18 mouse cellular contexts compared by ENCODE assay signal in genomic region chr11:7065876-7066275, GRCm38 (mm10). TPM values are rescaled to one million over a fixed set of nuclear protein-coding genes. Genes with fewer than 3 reads are reported as not detected.
DNase-seq lines count a peak whose midpoint lies in the region; ATAC-seq and TF ChIP-seq lines count a peak whose summit lies in the region.
"Had no signal": no experiment of that assay in that cellular context is flagged by ENCODE, and none has a peak within 500 bp of the region (broad histone marks: within the 10 kb centered on the region; RNA-seq: fewer than 3 reads in every experiment).

No protein-coding gene starts in this region.

- TF ChIP-seq CTCF in layer of hippocampus, adult 2 months (conservative IDR thresholded peaks at IDR 0.05), result no peak

- H3K4me2 ChIP-seq in hindbrain, embryonic 14.5 days (replicated peaks), result peak overlapping the region; percentile 77
- peak overlapping the region; percentile 85 for H3K4me2 ChIP-seq in neural tube, embryonic 13.5 days
- no peak overlapping the region for H3K4me2 ChIP-seq in kidney, embryonic 15.5 days

- 41% methylated on average over 5 of the region's 5 CpGs for WGBS in hindbrain, embryonic 14.5 days
- WGBS in neural tube, embryonic 13.5 days, result 55% methylated on average over 5 of the region's 5 CpGs
- 48% methylated on average over 5 of the region's 5 CpGs for WGBS in kidney, embryonic 15.5 days

- H3K9ac ChIP-seq in hindbrain, embryonic 14.5 days, result peak overlapping the region; percentile 37; the same call in 1 of the 2 replicates
- H3K9ac ChIP-seq in neural tube, embryonic 13.5 days, result peak overlapping the region; percentile 80
- no peak overlapping the region for H3K9ac ChIP-seq in kidney, embryonic 15.5 days
- H3K9ac ChIP-seq: liver, postnatal 0 days had no signal

- H3K4me1 ChIP-seq in hindbrain, embryonic 14.5 days (replicated peaks; ENCODE audit: control insufficient read depth, insufficient read depth, low read length), result peaks cover 33% of the 10 kb centered on the region
- H3K4me1 ChIP-seq in neural tube, embryonic 13.5 days (replicated peaks), result peaks cover 40% of the 10 kb centered on the region
- peaks cover 27% of the 10 kb centered on the region for H3K4me1 ChIP-seq in kidney, embryonic 15.5 days

- H3K4me3 ChIP-seq in layer of hippocampus, adult 2 months, result peak overlapping the region; percentile 87
- H3K4me3 ChIP-seq in hindbrain, embryonic 14.5 days (replicated peaks; ENCODE audit: low read length), result peak overlapping the region; percentile 64
- H3K4me3 ChIP-seq in neural tube, embryonic 13.5 days, result peak overlapping the region; percentile 67
- no peak overlapping the region for H3K4me3 ChIP-seq in kidney, embryonic 15.5 days (replicated peaks)

- DNase-seq in cerebellum, adult 8-10 months, result peak; percentile 52
- no peak for DNase-seq in cerebellum, postnatal 36 days
- no peak for DNase-seq in layer of hippocampus, adult 2 months (ENCODE audit: low spot score in 2 of 2)
- DNase-seq in layer of hippocampus, postnatal 10 days (ENCODE audit: low spot score in 2 of 2), result no peak
- DNase-seq in hindbrain, embryonic 14.5 days (ENCODE audit: low spot score), result no peak
- DNase-seq in right cerebral cortex, adult 2 months (ENCODE audit: low spot score in 2 of 2), result no peak
- DNase-seq: adrenal gland, adult 8-10 months; heart, postnatal 14 days; kidney, adult 9 months; kidney, postnatal 4 days; liver; liver, postnatal 0 days; lung, postnatal 4 days; retina, postnatal 1 day; thymus, postnatal 4 days had no signal

- H3K27me3 ChIP-seq in hindbrain, embryonic 14.5 days (ENCODE audit: control insufficient read depth, insufficient read depth, low read length), result peaks cover 31% of the 10 kb centered on the region
- peaks cover 38% of the 10 kb centered on the region for H3K27me3 ChIP-seq in neural tube, embryonic 13.5 days
- peaks cover 65% of the 10 kb centered on the region for H3K27me3 ChIP-seq in kidney, embryonic 15.5 days

- H3K9me3 ChIP-seq in hindbrain, embryonic 14.5 days (ENCODE audit: control insufficient read depth, low read length), result no peaks in the 10 kb centered on the region
- no peaks in the 10 kb centered on the region for H3K9me3 ChIP-seq in neural tube, embryonic 13.5 days
- H3K9me3 ChIP-seq in kidney, embryonic 15.5 days (replicated peaks), result no peaks in the 10 kb centered on the region

- peak overlapping the region; percentile 98 for H3K27ac ChIP-seq in layer of hippocampus, adult 2 months
- no peak overlapping the region for H3K27ac ChIP-seq in hindbrain, embryonic 14.5 days
- H3K27ac ChIP-seq in neural tube, embryonic 13.5 days (replicated peaks), result no peak overlapping the region
- H3K27ac ChIP-seq in kidney, embryonic 15.5 days, result no peak overlapping the region

- ATAC-seq in hindbrain, embryonic 14.5 days (ENCODE audit: low FRiP score), result no peak
- ATAC-seq in neural tube, embryonic 13.5 days (ENCODE audit: low read depth), result no peak
- ATAC-seq in kidney, embryonic 15.5 days (replicated peaks; ENCODE audit: low FRiP score), result no peak
- ATAC-seq: liver, postnatal 0 days had no signal

- no peaks in the 10 kb centered on the region for H3K36me3 ChIP-seq in hindbrain, embryonic 14.5 days (replicated peaks; ENCODE audit: control insufficient read depth, insufficient read depth)
- H3K36me3 ChIP-seq in neural tube, embryonic 13.5 days, result no peaks in the 10 kb centered on the region
- no peaks in the 10 kb centered on the region for H3K36me3 ChIP-seq in kidney, embryonic 15.5 days

RNA-seq across cellular contexts. Expression of gene Adcy1, which starts 2.6 kb away (rescaled TPM):
- total RNA-seq in layer of hippocampus, adult 2 months (2021), result 100 to 1,000 TPM; 376 to 403 TPM
- 100 to 1,000 TPM; 191 to 208 TPM for total RNA-seq in layer of hippocampus, postnatal 10 days (2021)
- polyA plus RNA-seq in hindbrain, embryonic 14.5 days (2014; fragmentation: Nextera tagmentation; extraction: Ambion mirVana), result 17.2 and 20.3 TPM in 2 replicates
- 5.5 and 5.7 TPM in 2 replicates for polyA plus RNA-seq in neural tube, embryonic 13.5 days (2015; fragmentation: Nextera tagmentation; extraction: Ambion mirVana)
- polyA plus RNA-seq in kidney, embryonic 15.5 days (2015; fragmentation: Nextera tagmentation; extraction: Ambion mirVana), result 1.4 and 1.5 TPM in 2 replicates
- total RNA-seq: neutrophil, adult 5-6 weeks had no signal
